Mouse (Mus musculus) CH12.LX (cell line): Measurements from ENCODE around the gene Ap1g2.

ENCODE experiments used
- BHLHE40 ChIP-seq: IDR thresholded peaks from 2 replicates; pipeline ENCODE4 v1.6.1; 2011; ENCODE audit warnings: mild to moderate bottlenecking, low read depth, low read length, improper control_type of control experiment
- CHD2 ChIP-seq: IDR thresholded peaks from 2 replicates; pipeline ENCODE4 v1.6.1; 2011; ENCODE audit warnings: low read length, improper control_type of control experiment
- CTCF ChIP-seq, 2 experiments: IDR thresholded peaks in 1 of 2; conservative IDR thresholded peaks in 1 of 2; 2 replicates each; pipeline ENCODE4 v1.5.1; 2011 to 2012; ENCODE audit warnings: low read depth in 2 of 2, low read length in 2 of 2, improper control_type of control experiment in 1 of 2, inconsistent platforms in 1 of 2, mild to moderate bottlenecking in 1 of 2, moderate library complexity in 1 of 2
- E2F4 ChIP-seq: IDR thresholded peaks from 2 replicates; pipeline ENCODE4 v1.6.1; 2011; ENCODE audit warnings: low read depth, low read length, improper control_type of control experiment; ENCODE audit not compliant: insufficient replicate concordance
- EP300 ChIP-seq: IDR thresholded peaks from 2 replicates; pipeline ENCODE4 v1.6.1; 2011; ENCODE audit warnings: low read length, improper control_type of control experiment
- ETS1 ChIP-seq: conservative IDR thresholded peaks from 2 replicates; pipeline ENCODE4 v1.6.1; 2012; ENCODE audit warnings: low read depth, mild to moderate bottlenecking, inconsistent platforms, low read length, improper control_type of control experiment, moderate library complexity
- MAFK ChIP-seq: IDR thresholded peaks from 2 replicates; pipeline ENCODE4 v1.6.1; 2011; ENCODE audit warnings: low read length, improper control_type of control experiment; ENCODE audit not compliant: insufficient replicate concordance
- MYC ChIP-seq: IDR thresholded peaks from 2 replicates; pipeline ENCODE4 v1.6.1; 2011; ENCODE audit warnings: low read depth, mild to moderate bottlenecking, improper control_type of control experiment, low read length
- POLR2A ChIP-seq: IDR thresholded peaks from 2 replicates; pipeline ENCODE4 v1.6.1; 2011; ENCODE audit warnings: low read depth, mild to moderate bottlenecking, improper control_type of control experiment, low read length
- POLR2AphosphoS2 ChIP-seq: IDR thresholded peaks from 2 replicates; pipeline ENCODE4 v1.6.1; 2011; ENCODE audit warnings: low read depth, low read length, improper control_type of control experiment
- TCF12 ChIP-seq: IDR thresholded peaks from 2 replicates; pipeline ENCODE4 v1.6.1; 2014; ENCODE audit warnings: low read depth, mild to moderate bottlenecking, inconsistent platforms, low read length, improper control_type of control experiment
- ZNF384 ChIP-seq: IDR thresholded peaks from 2 replicates; pipeline ENCODE4 v1.6.1; 2012; ENCODE audit warnings: low read depth, low read length, improper control_type of control experiment, inconsistent platforms

DNA sequence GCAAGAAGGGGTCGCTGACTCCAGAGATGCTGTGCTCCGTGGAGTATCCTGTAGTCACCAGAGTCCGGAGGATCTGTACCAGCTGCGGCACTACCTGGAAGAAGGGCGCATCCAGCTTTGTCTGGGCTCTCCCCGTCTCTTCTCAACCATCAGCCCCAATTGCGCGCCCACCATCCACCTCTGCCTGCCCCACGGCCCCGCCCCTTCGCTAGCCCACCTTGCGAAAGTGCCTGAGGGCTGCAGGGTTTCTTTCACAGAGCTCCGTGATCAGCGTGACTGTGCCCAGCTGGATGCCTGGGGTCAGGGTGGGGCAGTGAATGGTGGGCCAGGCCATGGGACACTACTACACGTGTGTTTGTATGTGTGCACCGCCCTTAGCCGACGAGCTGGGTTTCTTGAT lies 2.0 kb downstream of the Ap1g2 start:
- TF ChIP-seq POLR2A (no peak), MAFK (no peak), ETS1 (no peak), EP300 (no peak), MYC (no peak), E2F4 (no peak), CTCF (conservative IDR thresholded peaks at IDR 0.05 in 1 of 2, IDR thresholded peaks at IDR 0.05 in 1 of 2; ENCODE audit: low read depth in 2 of 2, low read length in 2 of 2) (no peak), TCF12 (no peak), ZNF384 (no peak), POLR2AphosphoS2 (no peak), CHD2 (no peak), BHLHE40 (no peak)
